Mouse (Mus musculus) brain, embryonic 14.5 days (tissue): ENCODE measurements around the gene Tekt3.

ENCODE experiments used
- CTCF ChIP-seq: fragments of 200-500 bp; IDR thresholded peaks from 2 replicates; pipeline ENCODE4 v1.5.1; 2012; ENCODE audit warnings: inconsistent platforms, mild to moderate bottlenecking, moderate library complexity, borderline replicate concordance; ENCODE audit not compliant: insufficient read depth, insufficient read length; ENCODE audit errors: extremely low read depth
- POLR2A ChIP-seq: fragments of 200-500 bp; IDR thresholded peaks from 2 replicates; pipeline ENCODE4 v1.6.1; 2012; ENCODE audit warnings: mild to moderate bottlenecking, inconsistent platforms, borderline replicate concordance; ENCODE audit not compliant: poor library complexity, insufficient read depth, insufficient read length, severe bottlenecking; ENCODE audit errors: extremely low read depth

GRCm38 (mm10) chr11:63131693-63132040, 70.2 kb downstream of the Tekt3 start:
- TF ChIP-seq CTCF, result no peak
- no peak for TF ChIP-seq POLR2A
